Mouse (Mus musculus) spleen, adult 2 months (tissue): ENCODE results near the gene Them7. TPM values are rescaled to one million over a fixed set of nuclear protein-coding genes. Genes with fewer than 3 reads are reported as not detected.

Source experiments
- DNase-seq, 2 experiments: peaks; one replicate each; pipeline versions ENCODE4 v3.0.0 to v3.0.0-alpha.2; 2012 to 2021; ENCODE audit warnings: low spot score in 2 of 2, low read depth in 1 of 2
- H3K27ac ChIP-seq: fragments of 200-500 bp; 2 replicates; pipeline ENCODE4 v1.5.1; 2012; ENCODE audit warnings: low read length, inconsistent platforms; ENCODE audit not compliant: insufficient read depth
- H3K27me3 ChIP-seq: fragments of 200-500 bp; 2 replicates; pipeline ENCODE4 v1.6.1; 2012; ENCODE audit warnings: mild to moderate bottlenecking, moderate library complexity, low read length, inconsistent platforms; ENCODE audit not compliant: control insufficient read depth, insufficient read depth
- H3K36me3 ChIP-seq: fragments of 200-500 bp; 2 replicates; pipeline ENCODE4 v1.6.1; 2012; ENCODE audit warnings: mild to moderate bottlenecking, low read length, inconsistent platforms; ENCODE audit not compliant: control insufficient read depth, insufficient read depth
- H3K4me1 ChIP-seq: fragments of 200-500 bp; 2 replicates; pipeline ENCODE4 v1.6.1; 2011; ENCODE audit warnings: inconsistent platforms; ENCODE audit not compliant: control insufficient read depth, insufficient read depth, insufficient read length
- H3K4me3 ChIP-seq: fragments of 200-500 bp; 2 replicates; pipeline ENCODE4 v1.5.1; 2011; ENCODE audit warnings: mild to moderate bottlenecking, inconsistent platforms; ENCODE audit not compliant: insufficient read depth, insufficient read length; ENCODE audit errors: extremely low read depth
- CTCF ChIP-seq: fragments of 200-500 bp; IDR thresholded peaks from 2 replicates; pipeline ENCODE4 v1.5.1; 2011; ENCODE audit warnings: mild to moderate bottlenecking, inconsistent platforms; ENCODE audit not compliant: insufficient read depth, insufficient read length, insufficient replicate concordance; ENCODE audit errors: extremely low read depth
- POLR2A ChIP-seq: fragments of 200-500 bp; IDR thresholded peaks from 2 replicates; pipeline ENCODE4 v1.6.1; 2011; ENCODE audit warnings: low read depth, low read length, inconsistent platforms
- WGBS: fragments of 180-500 bp; shearing (Covaris S2); methylation state at CpG from one replicate; pipeline ENCODE4 v1.1.7; 2018; 5-methylcytosine and 5-hydroxymethylcytosine counted together
- polyA plus RNA-seq: library from polyadenylated mRNA; depleted of rRNA; stranded (reverse); fragments of >200 nt; gene quantifications from 2 replicates; pipeline ENCODE4 v1.2.3, GENCODE M21; 2012

Them7 gene
- polyA plus RNA-seq, 1 experiment = 0.57 TPM

DNA sequence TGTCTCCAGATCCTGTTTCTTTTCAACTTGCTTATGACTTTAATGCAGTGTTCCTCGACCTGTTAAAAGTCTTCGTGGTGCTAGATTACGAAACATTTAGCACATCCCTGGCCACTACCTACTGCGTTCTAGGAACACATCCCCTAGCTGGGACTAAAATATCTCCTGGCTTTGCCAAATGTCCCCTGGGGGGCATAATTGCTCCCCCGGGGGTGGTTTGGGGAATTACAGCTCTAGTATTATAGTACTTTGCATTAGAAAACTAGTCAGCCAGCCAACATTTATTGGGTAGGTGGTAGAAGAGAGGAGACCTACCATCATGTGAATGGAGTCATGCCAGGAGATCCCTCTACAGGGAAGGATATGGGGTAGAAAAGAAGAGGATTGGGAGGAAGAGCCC lies 101.9 kb downstream of the Them7 start:
- H3K27ac ChIP-seq = no peak overlapping the region
- DNase-seq = no peak
- no peaks in the 10 kb centered on the region for H3K27me3 ChIP-seq
- 79% methylated on average over 5 of the region's 5 CpGs for WGBS
- no peak overlapping the region for H3K4me3 ChIP-seq
- H3K4me1 ChIP-seq = no peaks in the 10 kb centered on the region
- no peaks in the 10 kb centered on the region for H3K36me3 ChIP-seq
- TF ChIP-seq POLR2A (no peak), CTCF (no peak)

- WGBS = 95% methylated on average over 4 of the region's 4 CpGs
- TF ChIP-seq CTCF (no peak), POLR2A (no peak)
- no peak overlapping the region for H3K4me3 ChIP-seq
Measured at GRCm38 (mm10) chr2:105330024-105330423, 105.9 kb downstream of the Them7 start.

DNA sequence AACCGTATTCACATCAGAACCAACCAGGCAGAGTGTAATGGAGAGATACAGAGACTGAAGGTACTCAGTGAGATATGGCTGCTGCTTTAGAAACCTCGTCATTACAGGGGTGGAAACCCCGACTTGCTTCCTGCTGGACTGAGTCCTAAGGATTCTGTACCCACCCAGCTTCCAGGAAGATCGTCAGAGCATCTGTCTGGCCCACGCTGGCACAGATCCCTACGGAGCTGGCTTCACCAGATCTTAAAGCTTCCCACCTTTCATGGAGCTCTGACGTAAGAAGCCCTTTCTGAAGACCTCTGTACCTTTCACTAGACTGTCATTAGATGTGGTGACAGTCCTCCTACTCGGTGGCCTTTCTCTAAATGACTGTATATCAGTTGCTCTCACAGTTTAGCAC lies 109.0 kb downstream of the Them7 start:
- Histone ChIP-seq H3K27me3 (no peaks in the 10 kb centered on the region), H3K27ac (no peak overlapping the region), H3K4me3 (no peak overlapping the region), H3K4me1 (no peaks in the 10 kb centered on the region), H3K36me3 (no peaks in the 10 kb centered on the region)
- TF ChIP-seq CTCF (no peak), POLR2A (no peak)
- WGBS = 66% methylated on average over 8 of the region's 8 CpGs
- no peak for DNase-seq

More at GRCm38 (mm10) chr2:105330024-105330423, 105.9 kb downstream of the Them7 start:
- Histone ChIP-seq H3K27me3 (no peaks in the 10 kb centered on the region), H3K27ac (no peak overlapping the region), H3K36me3 (no peaks in the 10 kb centered on the region), H3K4me1 (no peaks in the 10 kb centered on the region)
- no peak for DNase-seq

DNA sequence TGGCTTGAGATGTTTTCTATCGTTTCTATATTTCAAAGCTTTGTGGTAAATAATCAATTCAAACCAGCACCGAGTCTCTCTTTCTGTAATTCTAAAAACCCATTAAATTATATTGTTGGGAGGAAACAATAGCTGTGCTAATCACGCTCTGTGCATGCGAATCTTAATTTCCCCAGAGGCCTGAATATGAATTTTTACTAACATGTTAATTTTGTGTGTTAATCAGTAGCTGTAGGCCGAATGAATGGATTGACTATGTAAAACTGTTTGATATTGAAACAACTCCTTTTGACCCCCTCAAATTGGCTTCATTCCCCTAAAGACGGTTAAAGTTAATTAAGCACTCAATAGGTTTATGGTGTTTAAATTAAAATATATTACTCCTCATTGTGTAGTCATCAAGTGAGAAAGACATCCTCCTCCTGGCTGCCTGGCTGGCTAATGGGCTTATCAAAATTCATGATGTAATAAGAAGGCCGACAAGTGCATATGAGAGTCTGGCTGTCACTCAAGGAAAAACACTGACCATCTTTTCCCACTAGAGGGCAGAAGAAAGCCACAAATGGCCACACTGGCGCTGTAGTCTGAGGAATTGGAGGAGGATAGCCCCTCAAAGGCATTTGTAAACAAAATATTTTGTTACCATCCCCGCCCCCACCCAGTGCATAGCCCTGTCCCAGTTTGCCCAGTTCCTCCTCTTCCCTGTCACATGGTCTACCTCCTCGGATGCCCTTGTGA lies 110.0 kb downstream of the Them7 start:
- Histone ChIP-seq H3K36me3 (no peaks in the 10 kb centered on the region), H3K27me3 (no peaks in the 10 kb centered on the region), H3K4me3 (no peak overlapping the region), H3K27ac (no peak overlapping the region), H3K4me1 (no peaks in the 10 kb centered on the region)
- TF ChIP-seq CTCF = peak; percentile 47; the same call in 1 of the 2 replicates
- no peak for TF ChIP-seq POLR2A
- DNase-seq = no peak
- WGBS = 64% methylated on average over 10 of the region's 10 CpGs

- H3K27ac ChIP-seq = no peak overlapping the region
- H3K4me3 ChIP-seq = no peak overlapping the region
- no peaks in the 10 kb centered on the region for H3K4me1 ChIP-seq
- no peaks in the 10 kb centered on the region for H3K36me3 ChIP-seq
- no peaks in the 10 kb centered on the region for H3K27me3 ChIP-seq
- TF ChIP-seq CTCF = no peak
- no peak for TF ChIP-seq POLR2A
- no peak for DNase-seq
- 75% methylated on average over 2 of the region's 2 CpGs for WGBS
Measured at GRCm38 (mm10) chr2:105335661-105336060, 111.5 kb downstream of the Them7 start.

DNA sequence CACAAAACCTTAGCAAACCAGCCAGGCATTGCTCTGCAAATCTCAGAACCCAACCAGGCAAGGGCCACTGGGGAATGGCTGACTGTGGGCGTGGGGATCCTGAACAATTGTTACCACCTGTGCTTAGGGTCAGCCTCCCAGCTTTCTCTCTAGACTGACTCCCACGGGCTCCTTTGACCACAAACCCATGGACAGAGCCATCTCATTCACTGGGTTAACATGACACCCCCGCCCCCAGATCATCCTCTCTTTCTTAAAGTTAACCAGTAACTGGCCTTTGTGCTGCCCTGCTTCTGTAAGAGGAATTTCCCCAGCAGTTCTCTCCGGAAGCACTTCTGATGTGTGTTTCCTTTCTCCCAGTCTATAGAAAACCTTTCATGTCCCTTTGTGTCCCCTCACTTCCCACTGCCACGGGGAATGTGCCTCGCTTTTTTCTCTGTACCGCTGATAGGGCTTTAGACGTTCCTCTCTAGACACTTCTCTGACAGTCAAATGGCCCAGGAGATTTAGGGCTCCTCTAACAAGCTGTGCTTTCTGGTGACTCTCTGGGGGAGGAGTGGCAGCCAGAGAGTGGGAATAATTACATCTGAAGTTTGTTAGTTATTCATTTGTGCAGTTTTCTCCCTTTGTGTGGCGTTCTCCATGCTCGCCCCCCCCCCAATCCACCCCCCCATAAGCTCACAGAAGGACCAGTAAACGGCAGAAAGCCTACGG lies 112.4 kb downstream of the Them7 start:
- no peaks in the 10 kb centered on the region for H3K4me1 ChIP-seq
- no peak for TF ChIP-seq POLR2A
- no peak for TF ChIP-seq CTCF
- WGBS = 33% methylated on average over 12 of the region's 12 CpGs
- no peaks in the 10 kb centered on the region for H3K27me3 ChIP-seq
- no peak overlapping the region for H3K27ac ChIP-seq
- H3K4me3 ChIP-seq = no peak overlapping the region
- no peak for DNase-seq
- no peaks in the 10 kb centered on the region for H3K36me3 ChIP-seq
